Mouse (Mus musculus) gastrocnemius, postnatal 36 days (tissue): ENCODE data around the gene Slc13a5. TPM values are rescaled to one million over a fixed set of nuclear protein-coding genes. Genes with fewer than 3 reads are reported as not detected.
A peak's percentile ranks its signal among the peaks of the same experiment; 100 is the strongest.

Experiments
- DNase-seq, 2 experiments: peaks; one replicate each; pipeline ENCODE4 v3.0.0; 2022
- intact Hi-C: fragments of 180-260 bp; cut with DNase I; formaldehyde crosslinking; loops from one replicate; pipeline ENCODE4 v1.15.1; 2025
- total RNA-seq, 2 experiments: library from RNA; stranded (reverse); gene quantifications; 2 replicates each; pipeline ENCODE4 v1.2.3; 2021

The Slc13a5 gene
- total RNA-seq, 2 experiments from 2014 or later, result not detected

- DNase-seq, result peak; percentile 80 to 83
- intact Hi-C loops, result loop anchor here (10.0 kb wide), 1 partner anchor 153 kb away; no protein-coding TSS in a partner anchor
These were observed 59.7 kb downstream of the Slc13a5 start, which contains the start of the genes 4933427D14Rik and Txndc17 for GRCm38 (mm10) chr11:72207204-72207833. Gene 4933427D14Rik (minus strand): TSS chr11:72207459. Gene Txndc17 (plus strand): TSS chr11:72207547.

DNA sequence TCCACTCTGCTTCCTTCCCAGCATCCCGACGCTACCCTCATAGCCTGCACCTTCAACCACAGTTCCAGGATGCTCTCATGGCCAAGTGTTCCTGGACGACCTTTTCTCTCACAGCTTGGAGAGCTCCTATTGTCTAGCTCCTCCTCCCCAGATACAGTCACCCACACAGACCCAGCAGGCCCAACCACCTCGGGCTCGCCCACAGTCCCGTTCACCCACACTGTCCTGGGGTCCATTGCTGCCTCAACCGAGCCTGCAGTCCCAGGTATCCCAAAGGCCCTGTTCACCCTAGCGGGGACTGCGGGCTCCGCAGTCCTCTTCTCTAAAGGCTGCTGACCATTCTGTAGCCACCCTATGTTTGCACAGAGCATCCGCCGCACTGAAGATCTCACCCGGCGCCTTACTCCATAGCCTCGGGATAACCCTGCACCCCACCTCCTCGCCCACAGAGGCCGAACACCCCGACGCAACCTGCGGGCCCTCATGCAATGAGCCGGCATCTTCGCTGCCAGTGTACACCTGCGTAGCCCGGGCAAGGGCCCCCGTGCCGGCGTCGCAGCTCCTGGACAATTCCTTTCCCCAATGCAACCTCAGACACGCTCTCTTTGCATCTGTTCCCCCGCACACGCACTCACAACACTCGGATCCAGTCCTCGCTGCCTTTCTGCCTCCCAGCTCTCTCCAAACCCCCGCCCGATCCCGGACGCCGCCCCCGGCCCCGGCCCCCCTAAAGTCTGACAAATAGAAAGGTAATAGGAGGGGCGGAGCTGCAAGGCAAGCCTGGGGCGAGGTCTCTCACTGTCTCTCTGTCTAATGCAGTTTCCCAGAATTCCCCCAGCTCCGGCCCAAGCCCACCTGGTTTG lies 60.5 kb downstream of the Slc13a5 start, which contains the start of gene Gm43951:
TSS of gene Gm43951 (minus strand) at position 500 of the 863 bp plus-strand sequence.
- no peak for DNase-seq
- intact Hi-C loops, result loop anchor here (10.0 kb wide), 1 partner anchor 152 kb away; no protein-coding TSS in a partner anchor

GRCm38 (mm10) chr11:72205256-72205655 lies 61.8 kb downstream of the Slc13a5 start:
- intact Hi-C loops, result loop anchor here (10.0 kb wide), 1 partner anchor 150 kb away; no protein-coding TSS in a partner anchor
- no peak for DNase-seq

DNA sequence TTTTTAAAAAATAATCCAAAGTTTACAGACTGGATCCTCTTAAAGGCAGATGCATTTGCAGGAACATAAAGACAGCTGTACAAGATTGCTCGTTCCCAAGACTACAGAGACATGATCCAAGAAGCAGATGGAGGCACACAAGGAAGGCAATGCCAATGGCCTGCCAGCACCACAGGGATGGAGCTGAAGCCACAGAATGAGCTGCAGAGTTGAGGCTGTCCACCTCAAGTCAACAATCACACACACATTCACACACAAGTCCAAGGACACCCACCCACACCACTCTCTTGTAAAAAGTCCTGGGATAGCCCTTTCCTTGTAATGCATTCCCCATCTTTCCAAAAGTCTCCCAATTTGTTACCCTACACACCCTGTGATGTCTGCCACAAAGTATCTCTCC lies 63.6 kb downstream of the Slc13a5 start:
- intact Hi-C loops, result loop anchor here (10.0 kb wide), 1 partner anchor 149 kb away; no protein-coding TSS in a partner anchor
- no peak for DNase-seq

- no peak for DNase-seq
- intact Hi-C loops, result no loop called here
These were observed 70.5 kb downstream of the Slc13a5 start for GRCm38 (mm10) chr11:72196506-72196905.

DNA sequence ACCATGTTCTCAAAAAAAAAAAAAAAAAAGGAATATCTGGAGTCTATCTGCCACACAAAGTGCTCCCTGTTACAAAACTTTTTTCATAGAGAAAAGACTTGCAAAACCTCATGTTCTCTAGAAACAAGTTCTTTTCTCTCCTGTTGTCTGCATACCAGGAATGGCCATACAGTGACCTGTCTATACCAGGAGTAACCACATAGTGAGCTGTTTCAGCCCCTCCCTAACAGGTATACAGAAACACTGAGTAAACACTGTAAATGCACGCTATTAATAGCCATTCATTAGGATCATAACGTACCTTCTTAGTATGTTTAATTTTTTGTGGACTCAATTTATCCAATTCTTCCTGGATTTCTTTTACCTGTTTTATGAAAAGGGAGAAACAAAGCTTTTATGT lies 72.8 kb downstream of the Slc13a5 start:
- intact Hi-C loops, result no loop called here
- no peak for DNase-seq

Other genes starting within 250 kb of the Slc13a5 start
- not detected for gene Aipl1, start 229.7 kb downstream of the Slc13a5 start, total RNA-seq
- gene Pimreg, start 225.2 kb downstream of the Slc13a5 start, total RNA-seq, result under 1 TPM; 0.62 to 0.71 TPM
- gene Pitpnm3, start 131.4 kb downstream of the Slc13a5 start, total RNA-seq, result 1 to 10 TPM; 1.1 to 1.9 TPM
- under 1 TPM; 0.07 to 0.23 TPM for gene Gm43951, start 60.4 kb downstream of the Slc13a5 start, total RNA-seq
- 1 to 10 TPM in 1 of 2 experiments, under 1 TPM in 1; 0.77 to 1.2 TPM for gene 4933427D14Rik, start 59.8 kb downstream of the Slc13a5 start, total RNA-seq
- gene Txndc17, start 59.7 kb downstream of the Slc13a5 start, total RNA-seq, result 10 to 100 TPM; 27.6 to 28.5 TPM
- 1 to 10 TPM; 4.4 to 7.2 TPM for gene Med31, start 51.6 kb downstream of the Slc13a5 start, total RNA-seq
- gene Xaf1, start 34.4 kb upstream of the Slc13a5 start, total RNA-seq, result 1 to 10 TPM; 3.5 to 6.9 TPM
- not detected for gene Fbxo39, start 47.2 kb upstream of the Slc13a5 start, total RNA-seq
- gene Tekt1, start 95.2 kb upstream of the Slc13a5 start, total RNA-seq, result 1 to 10 TPM in 1 of 2 experiments, under 1 TPM in 1; 0.92 to 1.1 TPM
- 100 to 1,000 TPM; 206 to 299 TPM for gene Smtnl2, start 144.5 kb upstream of the Slc13a5 start, total RNA-seq
- 1 to 10 TPM in 1 of 2 experiments, under 1 TPM in 1; 0.28 to 1.0 TPM for gene Ggt6, start 168.3 kb upstream of the Slc13a5 start, total RNA-seq
- 10 to 100 TPM; 48.6 to 58.9 TPM for gene Mybbp1a, start 174.1 kb upstream of the Slc13a5 start, total RNA-seq
- gene Spns2, start 222.7 kb upstream of the Slc13a5 start, total RNA-seq, result 10 to 100 TPM; 21.3 to 25.1 TPM